Mouse (Mus musculus) CH12.LX (cell line): ENCODE measurements around the gene Gm26558. TPM values are rescaled to one million over a fixed set of nuclear protein-coding genes. Genes with fewer than 3 reads are reported as not detected.

ENCODE experiments used
- DNase-seq: peaks from one replicate; pipeline ENCODE4 v3.0.0-alpha.2; 2013; ENCODE audit errors: extremely low read depth
- H3K27ac ChIP-seq: 2 replicates; pipeline ENCODE4 v1.5.1; 2012; ENCODE audit warnings: low read depth, mild to moderate bottlenecking, control low read depth, moderate library complexity; ENCODE audit not compliant: insufficient read depth
- H3K27me3 ChIP-seq: replicated peaks from 2 replicates; pipeline ENCODE3; 2012; ENCODE audit warnings: inconsistent platforms
- H3K36me3 ChIP-seq, 2 experiments: replicated peaks in 1 of 2; 2 replicates each; pipeline versions ENCODE3 to v1.6.1; 2012; ENCODE audit warnings: inconsistent platforms in 1 of 2, low read length in 1 of 2, mild to moderate bottlenecking in 1 of 2, mixed read lengths in 1 of 2, moderate library complexity in 1 of 2; ENCODE audit not compliant: control insufficient read depth in 1 of 2, insufficient read depth in 1 of 2
- H3K4me1 ChIP-seq, 2 experiments: 2 replicates each; pipeline ENCODE4 v1.6.1; 2012; ENCODE audit warnings: inconsistent platforms in 1 of 2, moderate library complexity in 1 of 2; ENCODE audit not compliant: insufficient read depth in 2 of 2, control insufficient read depth in 1 of 2
- H3K4me2 ChIP-seq: 2 replicates; pipeline ENCODE4 v1.6.1; 2012; ENCODE audit warnings: low read depth, mild to moderate bottlenecking, control low read depth; ENCODE audit not compliant: poor library complexity, insufficient read depth, severe bottlenecking
- H3K4me3 ChIP-seq, 3 experiments: fragments of 150-350 bp in 1 of 3; sonication (generic) in 1 of 3; replicated peaks in 1 of 3; 2 replicates each; pipeline versions ENCODE3 to v1.5.1; 2011 to 2012; ENCODE audit warnings: low read depth in 2 of 3, low read length in 2 of 3, mild to moderate bottlenecking in 2 of 3, moderate library complexity in 2 of 3, control low read depth in 1 of 3, improper control_type of control experiment in 1 of 3, inconsistent platforms in 1 of 3, mixed read lengths in 1 of 3; ENCODE audit not compliant: poor library complexity in 1 of 3
- H3K79me2 ChIP-seq: replicated peaks from 2 replicates; pipeline ENCODE4 v1.6.1; 2012; ENCODE audit warnings: mild to moderate bottlenecking, moderate library complexity; ENCODE audit not compliant: control insufficient read depth, poor library complexity, insufficient read depth, severe bottlenecking; ENCODE audit errors: extremely low read depth
- H3K9ac ChIP-seq: 2 replicates; pipeline ENCODE4 v1.6.1; 2012; ENCODE audit warnings: low read depth, mild to moderate bottlenecking, control low read depth, moderate library complexity; ENCODE audit not compliant: insufficient read depth
- H3K9me3 ChIP-seq: replicated peaks from 2 replicates; pipeline ENCODE3; 2012; ENCODE audit warnings: low read length, inconsistent platforms, mixed read lengths
- CHD2 ChIP-seq: IDR thresholded peaks from 2 replicates; pipeline ENCODE4 v1.6.1; 2011; ENCODE audit warnings: low read length, improper control_type of control experiment
- GABPA ChIP-seq: IDR thresholded peaks from 2 replicates; pipeline ENCODE4 v1.6.1; 2012; ENCODE audit warnings: low read depth, low read length, improper control_type of control experiment, inconsistent platforms; ENCODE audit not compliant: insufficient replicate concordance
- IRF4 ChIP-seq: IDR thresholded peaks from 2 replicates; pipeline ENCODE4 v1.6.1; 2014; ENCODE audit warnings: low read depth, mild to moderate bottlenecking, inconsistent platforms, low read length, improper control_type of control experiment
- JUND ChIP-seq: conservative IDR thresholded peaks from 2 replicates; pipeline ENCODE4 v1.6.1; 2011; ENCODE audit warnings: low read depth, low read length, improper control_type of control experiment
- KAT2A ChIP-seq: IDR thresholded peaks from 2 replicates; pipeline ENCODE4 v1.6.1; 2012; ENCODE audit warnings: low read length, improper control_type of control experiment, inconsistent platforms; ENCODE audit not compliant: insufficient replicate concordance
- MAFK ChIP-seq: IDR thresholded peaks from 2 replicates; pipeline ENCODE4 v1.6.1; 2011; ENCODE audit warnings: low read length, improper control_type of control experiment; ENCODE audit not compliant: insufficient replicate concordance
- MAX ChIP-seq: IDR thresholded peaks from 2 replicates; pipeline ENCODE4 v1.6.1; 2011; ENCODE audit warnings: low read length, improper control_type of control experiment
- MAZ ChIP-seq: IDR thresholded peaks from 2 replicates; pipeline ENCODE4 v1.6.1; 2012; ENCODE audit warnings: low read depth, mild to moderate bottlenecking, inconsistent platforms, low read length, improper control_type of control experiment, moderate library complexity
- MEF2A ChIP-seq: IDR thresholded peaks from 2 replicates; pipeline ENCODE4 v1.6.1; 2014; ENCODE audit warnings: low read depth, mild to moderate bottlenecking, inconsistent platforms, low read length, improper control_type of control experiment, borderline replicate concordance
- MXI1 ChIP-seq: IDR thresholded peaks from 2 replicates; pipeline ENCODE4 v1.6.1; 2011; ENCODE audit warnings: mild to moderate bottlenecking, low read depth, low read length, improper control_type of control experiment
- MYC ChIP-seq: IDR thresholded peaks from 2 replicates; pipeline ENCODE4 v1.6.1; 2011; ENCODE audit warnings: low read depth, mild to moderate bottlenecking, improper control_type of control experiment, low read length
- NELFE ChIP-seq: IDR thresholded peaks from 2 replicates; pipeline ENCODE4 v1.6.1; 2011; ENCODE audit warnings: low read depth, low read length, improper control_type of control experiment
- NRF1 ChIP-seq: IDR thresholded peaks from 2 replicates; pipeline ENCODE4 v1.6.1; 2014; ENCODE audit warnings: low read depth, mild to moderate bottlenecking, inconsistent platforms, low read length, improper control_type of control experiment, moderate library complexity
- POLR2AphosphoS2 ChIP-seq: IDR thresholded peaks from 2 replicates; pipeline ENCODE4 v1.6.1; 2011; ENCODE audit warnings: low read depth, low read length, improper control_type of control experiment
- RAD21 ChIP-seq: IDR thresholded peaks from 2 replicates; pipeline ENCODE4 v1.6.1; 2011; ENCODE audit warnings: low read depth, mild to moderate bottlenecking, low read length, improper control_type of control experiment, moderate library complexity
- RCOR1 ChIP-seq: conservative IDR thresholded peaks from 2 replicates; pipeline ENCODE4 v1.6.1; 2012; ENCODE audit warnings: low read depth, mild to moderate bottlenecking, inconsistent platforms, low read length, improper control_type of control experiment
- SIN3A ChIP-seq: IDR thresholded peaks from 2 replicates; pipeline ENCODE4 v1.6.1; 2012; ENCODE audit warnings: low read length, improper control_type of control experiment, inconsistent platforms
- UBTF ChIP-seq: IDR thresholded peaks from 2 replicates; pipeline ENCODE4 v1.6.1; 2012; ENCODE audit warnings: low read depth, mild to moderate bottlenecking, inconsistent platforms, low read length, improper control_type of control experiment, moderate library complexity
- USF1 ChIP-seq: IDR thresholded peaks from 2 replicates; pipeline ENCODE4 v1.6.1; 2014; ENCODE audit warnings: low read depth, mild to moderate bottlenecking, inconsistent platforms, low read length, improper control_type of control experiment
- USF2 ChIP-seq: conservative IDR thresholded peaks from 2 replicates; pipeline ENCODE4 v1.6.1; 2011; ENCODE audit warnings: low read depth, low read length, improper control_type of control experiment
- ZKSCAN1 ChIP-seq: IDR thresholded peaks from 2 replicates; pipeline ENCODE4 v1.6.1; 2012; ENCODE audit warnings: low read depth, inconsistent platforms, low read length, improper control_type of control experiment, borderline replicate concordance
- ZMIZ1 ChIP-seq: IDR thresholded peaks from 2 replicates; pipeline ENCODE4 v1.6.1; 2012; ENCODE audit warnings: low read depth, mild to moderate bottlenecking, inconsistent platforms, low read length, improper control_type of control experiment
- ZNF384 ChIP-seq: IDR thresholded peaks from 2 replicates; pipeline ENCODE4 v1.6.1; 2012; ENCODE audit warnings: low read depth, low read length, improper control_type of control experiment, inconsistent platforms
- dilution Hi-C: fragments of 300-500 bp; cut with MboI; formaldehyde crosslinking; loops from 2 replicates; pipeline ENCODE4 v1.14.3; 2020; ENCODE audit warnings: low sequenced_read_pairs; ENCODE audit not compliant: extremely low pct_unique_long_range_greater_than_20kb, extremely low pct_ligation_motif_present
- in situ Hi-C: fragments of 300-500 bp; cut with MboI; formaldehyde crosslinking; loops from 3 replicates; pipeline ENCODE4 v1.14.3; 2019; ENCODE audit warnings: low sequenced_read_pairs, low pct_ligation_motif_present, low pct_unique_long_range_greater_than_20kb, mixed read lengths
- polyA plus RNA-seq: library from polyadenylated mRNA; unstranded; fragments of >175 nt; gene quantifications from 2 replicates; pipeline ENCODE4 v1.2.1, GENCODE M21; 2012; ENCODE audit warnings: low read depth; ENCODE audit not compliant: insufficient read length
- total RNA-seq, 2 experiments: library from RNA; depleted of rRNA; stranded (reverse); fragments of 300-350 nt in 1 of 2; fragments of >200 nt in 1 of 2; gene quantifications; 2 replicates each; pipeline ENCODE4 v1.2.3; 2012 to 2014

The Gm26558 gene
- total and polyA plus RNA-seq, 3 experiments: 0.64 TPM; not detected in 2

DNA sequence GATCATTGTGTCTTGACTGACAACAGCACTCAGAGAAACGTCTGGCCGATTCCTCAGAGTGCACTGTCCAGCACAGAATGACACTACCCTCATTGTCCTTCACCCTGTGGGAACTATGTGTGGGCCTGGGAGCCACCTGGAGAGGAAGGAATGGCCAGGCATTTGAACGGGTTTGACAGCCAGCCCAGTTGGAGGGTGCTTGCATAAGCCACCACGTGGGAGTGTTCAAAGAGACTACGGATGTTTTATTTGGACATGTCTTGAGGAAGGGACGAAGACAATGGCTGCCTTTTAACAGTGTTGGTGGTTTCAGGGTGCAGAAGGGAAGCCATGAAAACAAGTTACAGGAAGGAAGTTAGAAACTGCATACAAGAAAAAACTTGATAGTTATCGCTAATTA is 36.1 kb downstream of the Gm26558 start:
- H3K27me3 ChIP-seq: peaks cover 2% of the 10 kb centered on the region
- dilution Hi-C loops: no loop called here
- TF ChIP-seq USF2 (no peak), ZKSCAN1 (no peak), MAZ (no peak), KAT2A (no peak), MXI1 (no peak), UBTF (no peak), RCOR1 (no peak), SIN3A (no peak), NELFE (no peak), USF1 (no peak), MAFK (no peak), JUND (no peak), ZNF384 (no peak), GABPA (no peak), MEF2A (no peak)
- TF ChIP-seq, all 38 proteins: peak for 0
- Histone ChIP-seq H3K27ac (no peak overlapping the region), H3K79me2 (no peaks in the 10 kb centered on the region), H3K36me3 (no peaks in the 10 kb centered on the region), H3K9me3 (peaks cover 5% of the 10 kb centered on the region), H3K9ac (no peak overlapping the region), H3K4me3 (no peak overlapping the region), H3K4me2 (no peak overlapping the region), H3K4me1 (peaks cover 0 to 15% of the 10 kb centered on the region in 2 experiments; a peak in 2 of 4 replicates)
- no peak for DNase-seq
- in situ Hi-C loops: no loop called here

- Histone ChIP-seq H3K4me1 (peaks cover 7 to 18% of the 10 kb centered on the region in 2 experiments; a peak in 2 of 4 replicates), H3K79me2 (no peaks in the 10 kb centered on the region), H3K9me3 (peaks cover 2% of the 10 kb centered on the region), H3K27me3 (peaks cover 2% of the 10 kb centered on the region), H3K4me3 (no peak overlapping the region), H3K4me2 (no peak overlapping the region), H3K27ac (no peak overlapping the region), H3K9ac (no peak overlapping the region), H3K36me3 (no peaks in the 10 kb centered on the region)
- in situ Hi-C loops: no loop called here
- dilution Hi-C loops: no loop called here
- DNase-seq: no peak
- TF ChIP-seq MYC (no peak), NRF1 (no peak), CHD2 (no peak), RAD21 (no peak), ZMIZ1 (no peak), MAZ (no peak), MAFK (no peak), IRF4 (no peak), MAX (no peak), RCOR1 (no peak), POLR2AphosphoS2 (no peak), MEF2A (no peak)
Observed at GRCm38 (mm10) chr2:70622244-70622643, 39.7 kb downstream of the Gm26558 start.
